Mouse (Mus musculus) 3134 (cell line): Measurements from ENCODE around the gene Gm6588.

Experiments used
- DNase-seq: peaks from one replicate; pipeline ENCODE4 v3.0.0-alpha.2; 2011; ENCODE audit warnings: low spot score; ENCODE audit not compliant: insufficient read length; ENCODE audit errors: extremely low read depth

Gm6588 gene

GRCm38 (mm10) chr5:112468986-112469581 lies 19.9 kb downstream of the Gm6588 start:
- no peak for DNase-seq

- DNase-seq: peak; percentile 24
These were observed 20.9 kb downstream of the Gm6588 start for GRCm38 (mm10) chr5:112470144-112470543.

GRCm38 (mm10) chr5:112473453-112473852 lies 24.2 kb downstream of the Gm6588 start:
- no peak for DNase-seq

GRCm38 (mm10) chr5:112481946-112482410 lies 32.8 kb downstream of the Gm6588 start:
- no peak for DNase-seq

GRCm38 (mm10) chr5:112482551-112482950 lies 33.3 kb downstream of the Gm6588 start:
- DNase-seq: no peak

- no peak for DNase-seq
These were observed 33.8 kb downstream of the Gm6588 start for GRCm38 (mm10) chr5:112483030-112483429.

- DNase-seq: no peak
These were observed 35.9 kb downstream of the Gm6588 start for GRCm38 (mm10) chr5:112484924-112485715.

GRCm38 (mm10) chr5:112486415-112486814 lies 37.2 kb downstream of the Gm6588 start:
- DNase-seq: no peak

- DNase-seq: no peak
These were observed 38.3 kb downstream of the Gm6588 start for GRCm38 (mm10) chr5:112487504-112487903.

GRCm38 (mm10) chr5:112488101-112488776 lies 39.0 kb downstream of the Gm6588 start:
- no peak for DNase-seq

GRCm38 (mm10) chr5:112491489-112491888 lies 42.3 kb downstream of the Gm6588 start:
- no peak for DNase-seq

- DNase-seq: no peak
These were observed 44.3 kb downstream of the Gm6588 start for GRCm38 (mm10) chr5:112493492-112493891.

GRCm38 (mm10) chr5:112496753-112497369 lies 47.6 kb downstream of the Gm6588 start:
- DNase-seq: no peak

- DNase-seq: no peak
These were observed 50.0 kb downstream of the Gm6588 start for GRCm38 (mm10) chr5:112498921-112499917.

- DNase-seq: no peak
These were observed 50.9 kb downstream of the Gm6588 start for GRCm38 (mm10) chr5:112499918-112500682.
